Mouse (Mus musculus): ENCODE data around the gene Gm36079. TPM values are rescaled to one million over a fixed set of nuclear protein-coding genes. Genes with fewer than 3 reads are reported as not detected.
"Not testable (repeated sequence)": the region's sequence is repeated elsewhere in the genome, so short reads cannot be mapped to it uniquely, and the experiment has no call there.

Gm36079 gene
- polyA plus RNA-seq, 1 experiment: not detected

GRCm38 (mm10) chr13:120031676-120032075 lies 4.9 kb upstream of the Gm36079 start:
- not testable (repeated sequence) for H3K4me1 ChIP-seq (ENCODE audit: control insufficient read depth, insufficient read depth, low read length); H3K4me3 ChIP-seq (ENCODE audit: insufficient read depth, low read length); H3K27ac ChIP-seq (ENCODE audit: insufficient read depth, low read depth, low read length)

- H3K4me1 ChIP-seq (ENCODE audit: control insufficient read depth, insufficient read depth, low read length); H3K27ac ChIP-seq (ENCODE audit: insufficient read depth, low read depth, low read length); H3K4me3 ChIP-seq (ENCODE audit: insufficient read depth, low read length): not testable (repeated sequence)
Observed at GRCm38 (mm10) chr13:120027368-120027767, 557 bp upstream of the Gm36079 start.

GRCm38 (mm10) chr13:120026373-120026772 lies 438 bp downstream of the Gm36079 start:
- not testable (repeated sequence) for H3K27ac ChIP-seq (ENCODE audit: insufficient read depth, low read depth, low read length); H3K4me1 ChIP-seq (ENCODE audit: control insufficient read depth, insufficient read depth, low read length); H3K4me3 ChIP-seq (ENCODE audit: insufficient read depth, low read length)

- not testable (repeated sequence) for H3K4me3 ChIP-seq (ENCODE audit: insufficient read depth, low read length); H3K4me1 ChIP-seq (ENCODE audit: control insufficient read depth, insufficient read depth, low read length); H3K27ac ChIP-seq (ENCODE audit: insufficient read depth, low read depth, low read length)
Observed at GRCm38 (mm10) chr13:120025576-120025975, 1.2 kb downstream of the Gm36079 start.

- not testable (repeated sequence) for H3K4me3 ChIP-seq (ENCODE audit: insufficient read depth, low read length); H3K27ac ChIP-seq (ENCODE audit: insufficient read depth, low read depth, low read length); H3K4me1 ChIP-seq (ENCODE audit: control insufficient read depth, insufficient read depth, low read length)
Observed at GRCm38 (mm10) chr13:120025004-120025403, 1.8 kb downstream of the Gm36079 start.

GRCm38 (mm10) chr13:120024581-120024980 lies 2.2 kb downstream of the Gm36079 start:
- H3K4me1 ChIP-seq (ENCODE audit: control insufficient read depth, insufficient read depth, low read length); H3K4me3 ChIP-seq (ENCODE audit: insufficient read depth, low read length); H3K27ac ChIP-seq (ENCODE audit: insufficient read depth, low read depth, low read length): not testable (repeated sequence)

GRCm38 (mm10) chr13:120021477-120021876 lies 5.3 kb downstream of the Gm36079 start:
- H3K4me1 ChIP-seq (ENCODE audit: control insufficient read depth, insufficient read depth, low read length); H3K27ac ChIP-seq (ENCODE audit: insufficient read depth, low read depth, low read length); H3K4me3 ChIP-seq (ENCODE audit: insufficient read depth, low read length): not testable (repeated sequence)

GRCm38 (mm10) chr13:120015348-120016007 lies 11.3 kb downstream of the Gm36079 start:
- H3K4me3 ChIP-seq (ENCODE audit: insufficient read depth, low read length); H3K4me1 ChIP-seq (ENCODE audit: control insufficient read depth, insufficient read depth, low read length); H3K27ac ChIP-seq (ENCODE audit: insufficient read depth, low read depth, low read length): not testable (repeated sequence)

- H3K4me3 ChIP-seq (ENCODE audit: insufficient read depth, low read length); H3K4me1 ChIP-seq (ENCODE audit: control insufficient read depth, insufficient read depth, low read length); H3K27ac ChIP-seq (ENCODE audit: insufficient read depth, low read depth, low read length): not testable (repeated sequence)
Observed at GRCm38 (mm10) chr13:120013962-120014361, 12.8 kb downstream of the Gm36079 start.

- H3K27ac ChIP-seq (ENCODE audit: insufficient read depth, low read depth, low read length); H3K4me3 ChIP-seq (ENCODE audit: insufficient read depth, low read length); H3K4me1 ChIP-seq (ENCODE audit: control insufficient read depth, insufficient read depth, low read length): not testable (repeated sequence)
Observed at GRCm38 (mm10) chr13:120013544-120013943, 13.3 kb downstream of the Gm36079 start.

- H3K27ac ChIP-seq (ENCODE audit: insufficient read depth, low read depth, low read length); H3K4me3 ChIP-seq (ENCODE audit: insufficient read depth, low read length); H3K4me1 ChIP-seq (ENCODE audit: control insufficient read depth, insufficient read depth, low read length): not testable (repeated sequence)
Observed at GRCm38 (mm10) chr13:120010068-120010467, 16.7 kb downstream of the Gm36079 start.

GRCm38 (mm10) chr13:119999215-119999614 lies 27.6 kb downstream of the Gm36079 start:
- not testable (repeated sequence) for H3K4me1 ChIP-seq (ENCODE audit: control insufficient read depth, insufficient read depth, low read length); H3K27ac ChIP-seq (ENCODE audit: insufficient read depth, low read depth, low read length)

GRCm38 (mm10) chr13:119998442-119999086 lies 28.2 kb downstream of the Gm36079 start:
- H3K4me1 ChIP-seq (ENCODE audit: control insufficient read depth, insufficient read depth, low read length); H3K4me3 ChIP-seq (ENCODE audit: insufficient read depth, low read length); H3K27ac ChIP-seq (ENCODE audit: insufficient read depth, low read depth, low read length): not testable (repeated sequence)

More at GRCm38 (mm10) chr13:119999215-119999614, 27.6 kb downstream of the Gm36079 start:
- H3K4me3 ChIP-seq (ENCODE audit: insufficient read depth, low read length): not testable (repeated sequence)

GRCm38 (mm10) chr13:119991917-119992496 lies 34.8 kb downstream of the Gm36079 start:
- H3K27ac ChIP-seq (ENCODE audit: insufficient read depth, low read depth, low read length); H3K4me3 ChIP-seq (ENCODE audit: insufficient read depth, low read length); H3K4me1 ChIP-seq (ENCODE audit: control insufficient read depth, insufficient read depth, low read length): not testable (repeated sequence)

- not testable (repeated sequence) for H3K4me1 ChIP-seq (ENCODE audit: control insufficient read depth, insufficient read depth, low read length); H3K27ac ChIP-seq (ENCODE audit: insufficient read depth, low read depth, low read length); H3K4me3 ChIP-seq (ENCODE audit: insufficient read depth, low read length)
Observed at GRCm38 (mm10) chr13:119991264-119991663, 35.5 kb downstream of the Gm36079 start.

Data from bone marrow macrophage, adult 2 months (primary cell).